15 mouse cellular contexts compared by ENCODE assay signal in genomic region chr10:75477034-75477433, GRCm38 (mm10). TPM values are rescaled to one million over a fixed set of nuclear protein-coding genes. Genes with fewer than 3 reads are reported as not detected.
DNase-seq lines count a peak whose midpoint lies in the region; ATAC-seq and TF ChIP-seq lines count a peak whose summit lies in the region.
"Had no signal": no experiment of that assay in that cellular context is flagged by ENCODE, and none has a peak within 500 bp of the region (broad histone marks: within the 10 kb centered on the region; RNA-seq: fewer than 3 reads in every experiment).

No protein-coding gene starts in this region.

- peaks cover 9% of the 10 kb centered on the region; the same call in 1 of the 2 replicates for H3K4me1 ChIP-seq in kidney, adult 2 months (ENCODE audit: control insufficient read depth, insufficient read depth, low read length)
- H3K4me1 ChIP-seq in megakaryocyte, embryonic 14.5 days, result peaks cover 17% of the 10 kb centered on the region

- peaks cover 4% of the 10 kb centered on the region for H3K9me3 ChIP-seq in megakaryocyte, embryonic 14.5 days
- H3K9me3 ChIP-seq: heart, embryonic 15.5 days; liver, embryonic 12.5 days had no signal

- no peaks in the 10 kb centered on the region for H3K36me3 ChIP-seq in kidney, adult 2 months (ENCODE audit: control insufficient read depth, insufficient read depth, low read length)
- no peaks in the 10 kb centered on the region for H3K36me3 ChIP-seq in megakaryocyte, embryonic 14.5 days (replicated peaks; ENCODE audit: low read length)
- H3K36me3 ChIP-seq: heart, embryonic 15.5 days; liver, embryonic 12.5 days had no signal

- no peaks in the 10 kb centered on the region for H3K27me3 ChIP-seq in kidney, adult 2 months (replicated peaks; ENCODE audit: control insufficient read depth, insufficient read depth, low read length)
- H3K27me3 ChIP-seq in megakaryocyte, embryonic 14.5 days (replicated peaks), result peaks cover 7% of the 10 kb centered on the region
- H3K27me3 ChIP-seq: heart, embryonic 15.5 days; liver, embryonic 12.5 days had no signal

- TF ChIP-seq CTCF in kidney, adult 2 months (conservative IDR thresholded peaks at IDR 0.05; ENCODE audit: insufficient read depth, insufficient read length, low read depth, low read length), result no peak

- no peak overlapping the region for H3K27ac ChIP-seq in kidney, adult 2 months (ENCODE audit: insufficient read depth, low read depth, low read length)
- H3K27ac ChIP-seq: heart, embryonic 15.5 days; hindbrain, postnatal 0 days; layer of hippocampus, adult 2 months had no signal

- no peak for TF ChIP-seq POLR2A in kidney, adult 2 months (IDR thresholded peaks at IDR 0.05; ENCODE audit: low read depth, low read length)

- no peak overlapping the region for H3K4me3 ChIP-seq in kidney, adult 2 months (ENCODE audit: insufficient read depth, low read depth, low read length)
- H3K4me3 ChIP-seq in megakaryocyte, embryonic 14.5 days (replicated peaks), result peak overlapping the region; percentile 70
- H3K4me3 ChIP-seq: erythroblast, embryonic 14.5 days; heart, embryonic 15.5 days; layer of hippocampus, adult 2 months; liver, embryonic 12.5 days had no signal

- ATAC-seq in megakaryocyte, adult 5-6 weeks (ENCODE audit: poor library complexity, severe bottlenecking), result no peak
- ATAC-seq: hindbrain, postnatal 0 days; liver, embryonic 12.5 days had no signal

- WGBS in kidney, adult 2 months, result 60% methylated on average over 9 of the region's 9 CpGs

- DNase-seq in adrenal gland, adult 2 months, result peak; percentile 20
- DNase-seq in adrenal gland, postnatal 4 days (ENCODE audit: low spot score in 2 of 2), result no peak
- peak; percentile 56 for DNase-seq in kidney, adult 2 months
- no peak for DNase-seq in kidney, postnatal 10 days
- DNase-seq in mesoderm, embryonic 11.5 days (ENCODE audit: low read depth, low spot score), result peak; percentile 39
- DNase-seq in urinary bladder, postnatal 25 days (ENCODE audit: low spot score), result no peak
- DNase-seq: cerebellum, postnatal 36 days; right cerebral cortex, postnatal 25 days had no signal

RNA-seq across cellular contexts. Expression of gene Snrpd3, which starts 40.3 kb away (rescaled TPM):
- total RNA-seq in adrenal gland, adult 2 months (2021), result 10 to 100 TPM; 87.1 to 92.8 TPM
- polyA plus RNA-seq in adrenal gland, adult 2 months (2012; rRNA removed), result 1.7 and 3.6 TPM in 2 replicates
- 100 to 1,000 TPM; 114 to 124 TPM for total RNA-seq in adrenal gland, postnatal 4 days (2021)
- polyA plus RNA-seq in kidney, adult 2 months (2012; rRNA removed), result 27.0 and 41.2 TPM in 2 replicates
- 18.1 TPM in 1 of 2 replicates, not detected in the other for polyA plus RNA-seq in megakaryocyte, embryonic 14.5 days (2012; ENCODE audit: insufficient read depth, low replicate concordance)
- total RNA-seq in megakaryocyte, adult 5-6 weeks (2015), result 31.1 and 31.9 TPM in 2 replicates
- 39.2 and 42.4 TPM in 2 replicates for total RNA-seq in megakaryocyte, adult 5-6 weeks (2017)

RNA-seq across cellular contexts. Expression of gene Gucd1, which starts 40.7 kb away (rescaled TPM):
- 10 to 100 TPM; 25.9 to 26.0 TPM for total RNA-seq in adrenal gland, adult 2 months (2021)
- polyA plus RNA-seq in adrenal gland, adult 2 months (2012; rRNA removed), result 56.1 and 74.1 TPM in 2 replicates
- 10 to 100 TPM; 42.4 to 44.6 TPM for total RNA-seq in adrenal gland, postnatal 4 days (2021)
- polyA plus RNA-seq in kidney, adult 2 months (2012; rRNA removed), result 124 and 164 TPM in 2 replicates
- 17.3 and 19.1 TPM in 2 replicates for polyA plus RNA-seq in megakaryocyte, embryonic 14.5 days (2012; ENCODE audit: insufficient read depth, low replicate concordance)
- 22.1 and 22.2 TPM in 2 replicates for total RNA-seq in megakaryocyte, adult 5-6 weeks (2015)
- total RNA-seq in megakaryocyte, adult 5-6 weeks (2017), result 33.4 and 38.1 TPM in 2 replicates

Comparison
In these comparisons a context has a peak if more than half of its experiments do, and no peak if none do; other contexts are left out.
1. DNase-seq: peak in adrenal gland, adult 2 months (single experiment), kidney, adult 2 months (single experiment) and mesoderm, embryonic 11.5 days (single experiment); none in adrenal gland, postnatal 4 days (0 of 2), kidney, postnatal 10 days (single experiment) and urinary bladder, postnatal 25 days (single experiment).